Mouse (Mus musculus): ENCODE data around the gene Dgkq. TPM values are rescaled to one million over a fixed set of nuclear protein-coding genes. Genes with fewer than 3 reads are reported as not detected.

The Dgkq gene
- polyA plus RNA-seq, 1 experiment, result 15.7 TPM

GRCm38 (mm10) chr5:108674624-108675023, 5.2 kb upstream of the Dgkq start:
- Histone ChIP-seq H3K4me3 (ENCODE audit: insufficient read depth, low read length) (no peak overlapping the region), H3K27ac (ENCODE audit: insufficient read depth, low read depth, low read length) (no peak overlapping the region)

GRCm38 (mm10) chr5:108671757-108672156, 2.3 kb upstream of the Dgkq start:
- Histone ChIP-seq H3K4me1 (ENCODE audit: control insufficient read depth, insufficient read depth, low read length) (peaks cover 15% of the 10 kb centered on the region), H3K27ac (ENCODE audit: insufficient read depth, low read depth, low read length) (no peak overlapping the region), H3K4me3 (ENCODE audit: insufficient read depth, low read length) (no peak overlapping the region)
- TF ChIP-seq CTCF (IDR thresholded peaks at IDR 0.05; ENCODE audit: low read depth, low read length), result 0 out of 2 replicates have a peak, but pooled peaks have one; percentile 8
- TF ChIP-seq POLR2A (IDR thresholded peaks at IDR 0.05; ENCODE audit: borderline replicate concordance, low read depth, low read length), result no peak

More at GRCm38 (mm10) chr5:108674624-108675023, 5.2 kb upstream of the Dgkq start:
- TF ChIP-seq POLR2A (IDR thresholded peaks at IDR 0.05; ENCODE audit: borderline replicate concordance, low read depth, low read length), result no peak
- no peak for TF ChIP-seq CTCF (IDR thresholded peaks at IDR 0.05; ENCODE audit: low read depth, low read length)
- peaks cover 9% of the 10 kb centered on the region for H3K4me1 ChIP-seq (ENCODE audit: control insufficient read depth, insufficient read depth, low read length)

- Histone ChIP-seq H3K4me3 (ENCODE audit: insufficient read depth, low read length) (no peak overlapping the region), H3K4me1 (ENCODE audit: control insufficient read depth, insufficient read depth, low read length) (peaks cover 15% of the 10 kb centered on the region), H3K27ac (ENCODE audit: insufficient read depth, low read depth, low read length) (no peak overlapping the region)
- TF ChIP-seq CTCF (IDR thresholded peaks at IDR 0.05; ENCODE audit: low read depth, low read length), result peak; percentile 15; the same call in 1 of the 2 replicates
- no peak for TF ChIP-seq POLR2A (IDR thresholded peaks at IDR 0.05; ENCODE audit: borderline replicate concordance, low read depth, low read length)
Observed at GRCm38 (mm10) chr5:108670785-108671184, 1.3 kb upstream of the Dgkq start.

GRCm38 (mm10) chr5:108669986-108670385, 514 bp upstream of the Dgkq start:
- peaks cover 15% of the 10 kb centered on the region for H3K4me1 ChIP-seq (ENCODE audit: control insufficient read depth, insufficient read depth, low read length)
- H3K27ac ChIP-seq (ENCODE audit: insufficient read depth, low read depth, low read length), result peak overlapping the region; percentile 93; the same call in 1 of the 2 replicates
- no peak for TF ChIP-seq POLR2A (IDR thresholded peaks at IDR 0.05; ENCODE audit: borderline replicate concordance, low read depth, low read length)
- no peak for TF ChIP-seq CTCF (IDR thresholded peaks at IDR 0.05; ENCODE audit: low read depth, low read length)

GRCm38 (mm10) chr5:108668387-108668932, 1.0 kb downstream of the Dgkq start:
- H3K4me1 ChIP-seq (ENCODE audit: control insufficient read depth, insufficient read depth, low read length), result peaks cover 12% of the 10 kb centered on the region
- peak overlapping the region; percentile 93 for H3K27ac ChIP-seq (ENCODE audit: insufficient read depth, low read depth, low read length)
- TF ChIP-seq CTCF (IDR thresholded peaks at IDR 0.05; ENCODE audit: low read depth, low read length) (no peak), POLR2A (IDR thresholded peaks at IDR 0.05; ENCODE audit: borderline replicate concordance, low read depth, low read length) (no peak)
- peak overlapping the region; percentile 47 for H3K4me3 ChIP-seq (ENCODE audit: insufficient read depth, low read length)

More at GRCm38 (mm10) chr5:108669986-108670385, 514 bp upstream of the Dgkq start:
- H3K4me3 ChIP-seq (ENCODE audit: insufficient read depth, low read length), result peak overlapping the region; percentile 67

GRCm38 (mm10) chr5:108667370-108667769, 2.1 kb downstream of the Dgkq start:
- H3K4me1 ChIP-seq (ENCODE audit: control insufficient read depth, insufficient read depth, low read length), result peaks cover 10% of the 10 kb centered on the region

GRCm38 (mm10) chr5:108665066-108665465, 4.4 kb downstream of the Dgkq start:
- no peak for TF ChIP-seq POLR2A (IDR thresholded peaks at IDR 0.05; ENCODE audit: borderline replicate concordance, low read depth, low read length)
- no peak for TF ChIP-seq CTCF (IDR thresholded peaks at IDR 0.05; ENCODE audit: low read depth, low read length)
- H3K27ac ChIP-seq (ENCODE audit: insufficient read depth, low read depth, low read length), result no peak overlapping the region
- H3K4me1 ChIP-seq (ENCODE audit: control insufficient read depth, insufficient read depth, low read length), result peaks cover 10% of the 10 kb centered on the region
- no peak overlapping the region for H3K4me3 ChIP-seq (ENCODE audit: insufficient read depth, low read length)

More at GRCm38 (mm10) chr5:108667370-108667769, 2.1 kb downstream of the Dgkq start:
- Histone ChIP-seq H3K4me3 (ENCODE audit: insufficient read depth, low read length) (no peak overlapping the region), H3K27ac (ENCODE audit: insufficient read depth, low read depth, low read length) (no peak overlapping the region)
- TF ChIP-seq POLR2A (IDR thresholded peaks at IDR 0.05; ENCODE audit: borderline replicate concordance, low read depth, low read length) (no peak), CTCF (IDR thresholded peaks at IDR 0.05; ENCODE audit: low read depth, low read length) (no peak)

- Histone ChIP-seq H3K4me3 (ENCODE audit: insufficient read depth, low read length) (no peak overlapping the region), H3K27ac (ENCODE audit: insufficient read depth, low read depth, low read length) (no peak overlapping the region), H3K4me1 (ENCODE audit: control insufficient read depth, insufficient read depth, low read length) (peaks cover 10% of the 10 kb centered on the region)
- TF ChIP-seq CTCF (IDR thresholded peaks at IDR 0.05; ENCODE audit: low read depth, low read length), result no peak
- TF ChIP-seq POLR2A (IDR thresholded peaks at IDR 0.05; ENCODE audit: borderline replicate concordance, low read depth, low read length), result no peak
Observed at GRCm38 (mm10) chr5:108662772-108663171, 6.7 kb downstream of the Dgkq start.

GRCm38 (mm10) chr5:108660632-108661268, 8.7 kb downstream of the Dgkq start:
- TF ChIP-seq POLR2A (IDR thresholded peaks at IDR 0.05; ENCODE audit: borderline replicate concordance, low read depth, low read length) (no peak; the same call in 1 of the 2 replicates), CTCF (IDR thresholded peaks at IDR 0.05; ENCODE audit: low read depth, low read length) (no peak)
- Histone ChIP-seq H3K4me3 (ENCODE audit: insufficient read depth, low read length) (peak overlapping the region; percentile 89), H3K4me1 (ENCODE audit: control insufficient read depth, insufficient read depth, low read length) (peaks cover 10% of the 10 kb centered on the region), H3K27ac (ENCODE audit: insufficient read depth, low read depth, low read length) (no peak overlapping the region)

Measured in bone marrow macrophage, adult 2 months (primary cell).